Mouse (Mus musculus) limb, embryonic 14.5 days (tissue): ENCODE data around the gene Kmt2d. TPM values are rescaled to one million over a fixed set of nuclear protein-coding genes. Genes with fewer than 3 reads are reported as not detected.

Experiments used
- ATAC-seq: fragments of 200-750 bp; cut with Nextera tagmentation; 2 replicates; pipeline ENCODE4 v1.8.0; 2017; ENCODE audit warnings: low read depth, moderate number of reproducible peaks, moderate TSS enrichment; ENCODE audit not compliant: low FRiP score
- DNase-seq: peaks from one replicate; pipeline ENCODE4 v3.0.0-alpha.2; 2015; ENCODE audit warnings: low spot score
- H3K27ac ChIP-seq: fragments of 300-500 bp; sonication (generic); replicated peaks from 2 replicates; pipeline ENCODE4 v1.5.1; 2014; ENCODE audit warnings: low read depth, mild to moderate bottlenecking, low read length, moderate library complexity, mixed read lengths
- H3K27me3 ChIP-seq: fragments of 300-500 bp; sonication (generic); 2 replicates; pipeline ENCODE4 v1.6.1; 2014; ENCODE audit warnings: low read length, mixed read lengths; ENCODE audit not compliant: control insufficient read depth, insufficient read depth
- H3K36me3 ChIP-seq: fragments of 300-500 bp; sonication (generic); 2 replicates; pipeline ENCODE4 v1.6.1; 2014; ENCODE audit warnings: mild to moderate bottlenecking, low read length, moderate library complexity, mixed read lengths; ENCODE audit not compliant: control insufficient read depth, insufficient read depth
- H3K4me1 ChIP-seq: fragments of 300-500 bp; sonication (generic); 2 replicates; pipeline ENCODE4 v1.6.1; 2014; ENCODE audit warnings: antibody characterized with exemption, low read length, mixed read lengths; ENCODE audit not compliant: control insufficient read depth, insufficient read depth
- H3K4me2 ChIP-seq: fragments of 300-500 bp; sonication (generic); replicated peaks from 2 replicates; pipeline ENCODE4 v1.6.1; 2014; ENCODE audit warnings: low read depth, mild to moderate bottlenecking, low read length, moderate library complexity; ENCODE audit not compliant: severe bottlenecking
- H3K4me3 ChIP-seq: fragments of 300-500 bp; sonication (generic); replicated peaks from 2 replicates; pipeline ENCODE4 v1.5.1; 2014; ENCODE audit warnings: low read length
- H3K9ac ChIP-seq: fragments of 300-500 bp; sonication (generic); 2 replicates; pipeline ENCODE4 v1.6.1; 2014; ENCODE audit warnings: mild to moderate bottlenecking, low read depth, low read length, moderate library complexity; ENCODE audit not compliant: severe bottlenecking
- H3K9me3 ChIP-seq: fragments of 300-500 bp; sonication (generic); 2 replicates; pipeline ENCODE4 v1.6.1; 2016; ENCODE audit warnings: low read length; ENCODE audit not compliant: control insufficient read depth
- POLR2A ChIP-seq: fragments of 200-500 bp; IDR thresholded peaks from 2 replicates; pipeline ENCODE4 v1.8.0; 2012; ENCODE audit warnings: inconsistent platforms, mild to moderate bottlenecking, moderate library complexity, borderline replicate concordance; ENCODE audit not compliant: insufficient read depth, insufficient read length; ENCODE audit errors: extremely low read depth
- WGBS: fragments of 180-500 bp; shearing (Covaris S2); extraction: QIAGEN DNeasy Blood & Tissue Kit; methylation state at CpG from one replicate; pipeline ENCODE4 v1.1.7; 2014; 5-methylcytosine and 5-hydroxymethylcytosine counted together
- polyA plus RNA-seq, 2 experiments: library from polyadenylated mRNA; depleted of rRNA in 1 of 2; stranded (reverse) in 1 of 2; unstranded in 1 of 2; fragments of >200 nt; fragmentation: Nextera tagmentation in 1 of 2; extraction: Ambion mirVana in 1 of 2; gene quantifications; 2 replicates each; pipeline versions ENCODE4 v1.2.1 to v1.2.3; 2012 to 2014

Kmt2d gene
- polyA plus RNA-seq, 2 experiments: 16.7 to 27.1 TPM

DNA sequence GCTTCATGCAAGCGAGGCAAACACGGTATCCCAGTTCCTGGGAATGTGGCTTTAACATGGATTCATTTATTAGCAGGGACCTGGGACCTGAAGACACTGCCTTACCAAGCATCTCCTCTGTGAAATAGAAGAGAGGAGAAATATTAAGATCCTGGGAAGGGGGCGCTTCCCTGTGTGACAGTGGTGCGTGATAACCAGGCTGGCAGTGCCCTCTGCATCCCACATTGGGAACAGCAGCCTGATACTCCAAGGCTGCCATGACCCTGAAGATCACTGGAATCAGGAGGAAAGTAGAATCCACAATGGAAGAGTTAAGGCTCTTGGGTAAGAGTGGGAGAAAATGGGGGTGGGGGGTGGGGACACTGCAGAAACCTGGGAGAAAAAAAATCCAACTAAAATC, 83.1 kb downstream of the Kmt2d start:
- Histone ChIP-seq H3K27ac (no peak overlapping the region), H3K27me3 (peaks cover 57% of the 10 kb centered on the region), H3K4me3 (no peak overlapping the region), H3K4me2 (no peak overlapping the region), H3K9me3 (peaks cover 6% of the 10 kb centered on the region; the same call in 1 of the 2 replicates), H3K4me1 (0 out of 2 replicates have a peak, but pooled peaks cover 2% of the 10 kb centered on the region), H3K9ac (no peak overlapping the region), H3K36me3 (no peaks in the 10 kb centered on the region)
- TF ChIP-seq POLR2A: no peak
- DNase-seq: no peak
- no peak for ATAC-seq
- WGBS: 25% methylated on average over 4 of the region's 4 CpGs

- DNase-seq (no peak), ATAC-seq (no peak)
- Histone ChIP-seq H3K9ac (no peak overlapping the region), H3K9me3 (peaks cover 6% of the 10 kb centered on the region; the same call in 1 of the 2 replicates), H3K27me3 (peaks cover 55% of the 10 kb centered on the region), H3K36me3 (no peaks in the 10 kb centered on the region), H3K4me2 (no peak overlapping the region), H3K4me1 (0 out of 2 replicates have a peak, but pooled peaks cover 2% of the 10 kb centered on the region), H3K4me3 (no peak overlapping the region), H3K27ac (no peak overlapping the region)
- no peak for TF ChIP-seq POLR2A
- 37% methylated on average over 7 of the region's 7 CpGs for WGBS
Measured at GRCm38 (mm10) chr15:98785744-98786143, 85.3 kb downstream of the Kmt2d start.

Other genes with a start within 250 kb of the Kmt2d start
- gene Cacnb3, start 240.4 kb downstream of the Kmt2d start, polyA plus RNA-seq (2012; rRNA removed): 75.2 and 105 TPM in 2 replicates
- 33.9 and 40.8 TPM in 2 replicates for gene Cacnb3, start 240.4 kb downstream of the Kmt2d start, polyA plus RNA-seq (2014; fragmentation: Nextera tagmentation; extraction: Ambion mirVana)
- 47.0 and 54.0 TPM in 2 replicates for gene Ddx23, start 208.3 kb downstream of the Kmt2d start, polyA plus RNA-seq (2012; rRNA removed)
- 22.6 and 26.5 TPM in 2 replicates for gene Ddx23, start 208.3 kb downstream of the Kmt2d start, polyA plus RNA-seq (2014; fragmentation: Nextera tagmentation; extraction: Ambion mirVana)
- 1.1 and 1.5 TPM in 2 replicates for gene Rnd1, start 193.7 kb downstream of the Kmt2d start, polyA plus RNA-seq (2012; rRNA removed)
- 0.35 and 0.45 TPM in 2 replicates for gene Rnd1, start 193.7 kb downstream of the Kmt2d start, polyA plus RNA-seq (2014; fragmentation: Nextera tagmentation; extraction: Ambion mirVana)
- 0.48 and 0.55 TPM in 2 replicates for gene Ccdc65, start 163.0 kb downstream of the Kmt2d start, polyA plus RNA-seq (2012; rRNA removed)
- gene Ccdc65, start 163.0 kb downstream of the Kmt2d start, polyA plus RNA-seq (2014; fragmentation: Nextera tagmentation; extraction: Ambion mirVana): 0.40 and 0.87 TPM in 2 replicates
- 58.9 and 90.9 TPM in 2 replicates for gene Fkbp11, start 143.0 kb downstream of the Kmt2d start, polyA plus RNA-seq (2012; rRNA removed)
- 74.4 and 82.7 TPM in 2 replicates for gene Fkbp11, start 143.0 kb downstream of the Kmt2d start, polyA plus RNA-seq (2014; fragmentation: Nextera tagmentation; extraction: Ambion mirVana)
- 75.0 and 96.4 TPM in 2 replicates for gene Arf3, start 108.0 kb downstream of the Kmt2d start, polyA plus RNA-seq (2012; rRNA removed)
- 37.4 and 39.6 TPM in 2 replicates for gene Arf3, start 108.0 kb downstream of the Kmt2d start, polyA plus RNA-seq (2014; fragmentation: Nextera tagmentation; extraction: Ambion mirVana)
- 13.7 and 14.9 TPM in 2 replicates for gene Wnt10b, start 93.1 kb downstream of the Kmt2d start, polyA plus RNA-seq (2012; rRNA removed)
- gene Wnt10b, start 93.1 kb downstream of the Kmt2d start, polyA plus RNA-seq (2014; fragmentation: Nextera tagmentation; extraction: Ambion mirVana): 6.3 and 7.4 TPM in 2 replicates
- not detected in 2 replicates for gene Wnt1, start 81.3 kb downstream of the Kmt2d start, polyA plus RNA-seq (2012; rRNA removed)
- 0.08 TPM in 1 of 2 replicates, not detected in the other for gene Wnt1, start 81.3 kb downstream of the Kmt2d start, polyA plus RNA-seq (2014; fragmentation: Nextera tagmentation; extraction: Ambion mirVana)
- 0.44 and 0.59 TPM in 2 replicates for gene Ddn, start 61.7 kb downstream of the Kmt2d start, polyA plus RNA-seq (2012; rRNA removed)
- gene Ddn, start 61.7 kb downstream of the Kmt2d start, polyA plus RNA-seq (2014; fragmentation: Nextera tagmentation; extraction: Ambion mirVana): 0.14 TPM in 1 of 2 replicates, not detected in the other
- 93.1 and 93.7 TPM in 2 replicates for gene Prkag1, start 39.7 kb downstream of the Kmt2d start, polyA plus RNA-seq (2012; rRNA removed)
- gene Prkag1, start 39.7 kb downstream of the Kmt2d start, polyA plus RNA-seq (2014; fragmentation: Nextera tagmentation; extraction: Ambion mirVana): 81.3 and 82.3 TPM in 2 replicates
- gene Rhebl1, start 23.3 kb upstream of the Kmt2d start, polyA plus RNA-seq (2012; rRNA removed): 14.5 and 16.4 TPM in 2 replicates
- gene Rhebl1, start 23.3 kb upstream of the Kmt2d start, polyA plus RNA-seq (2014; fragmentation: Nextera tagmentation; extraction: Ambion mirVana): 12.0 and 13.8 TPM in 2 replicates
- gene Dhh, start 27.3 kb upstream of the Kmt2d start, polyA plus RNA-seq (2012; rRNA removed): 1.4 and 2.0 TPM in 2 replicates
- gene Dhh, start 27.3 kb upstream of the Kmt2d start, polyA plus RNA-seq (2014; fragmentation: Nextera tagmentation; extraction: Ambion mirVana): 0.72 and 1.1 TPM in 2 replicates
- 66.8 and 145 TPM in 2 replicates for gene Lmbr1l, start 47.0 kb upstream of the Kmt2d start, polyA plus RNA-seq (2012; rRNA removed)
- 5.5 and 7.8 TPM in 2 replicates for gene Lmbr1l, start 47.0 kb upstream of the Kmt2d start, polyA plus RNA-seq (2014; fragmentation: Nextera tagmentation; extraction: Ambion mirVana)
- gene Tuba1b, start 63.4 kb upstream of the Kmt2d start, polyA plus RNA-seq (2012; rRNA removed): 2,384 and 3,894 TPM in 2 replicates
- 1,587 and 1,605 TPM in 2 replicates for gene Tuba1b, start 63.4 kb upstream of the Kmt2d start, polyA plus RNA-seq (2014; fragmentation: Nextera tagmentation; extraction: Ambion mirVana)
- 15.1 and 159 TPM in 2 replicates for gene Gm49450, start 82.3 kb upstream of the Kmt2d start, polyA plus RNA-seq (2012; rRNA removed)
- not detected in 2 replicates for gene Gm49450, start 82.3 kb upstream of the Kmt2d start, polyA plus RNA-seq (2014; fragmentation: Nextera tagmentation; extraction: Ambion mirVana)
- 1,030 and 1,250 TPM in 2 replicates for gene Tuba1a, start 82.5 kb upstream of the Kmt2d start, polyA plus RNA-seq (2012; rRNA removed)
- 1,263 and 1,288 TPM in 2 replicates for gene Tuba1a, start 82.5 kb upstream of the Kmt2d start, polyA plus RNA-seq (2014; fragmentation: Nextera tagmentation; extraction: Ambion mirVana)
- gene Tuba1c, start 158.7 kb upstream of the Kmt2d start, polyA plus RNA-seq (2012; rRNA removed): 192 and 293 TPM in 2 replicates
- 150 and 162 TPM in 2 replicates for gene Tuba1c, start 158.7 kb upstream of the Kmt2d start, polyA plus RNA-seq (2014; fragmentation: Nextera tagmentation; extraction: Ambion mirVana)
- 2.7 and 4.2 TPM in 2 replicates for gene Prph, start 184.0 kb upstream of the Kmt2d start, polyA plus RNA-seq (2012; rRNA removed)
- gene Prph, start 184.0 kb upstream of the Kmt2d start, polyA plus RNA-seq (2014; fragmentation: Nextera tagmentation; extraction: Ambion mirVana): 1.3 and 1.7 TPM in 2 replicates
- gene Troap, start 203.4 kb upstream of the Kmt2d start, polyA plus RNA-seq (2012; rRNA removed): 41.5 and 51.3 TPM in 2 replicates
- 20.3 and 22.1 TPM in 2 replicates for gene Troap, start 203.4 kb upstream of the Kmt2d start, polyA plus RNA-seq (2014; fragmentation: Nextera tagmentation; extraction: Ambion mirVana)
- 0.13 TPM in 1 of 2 replicates, not detected in the other for gene C1ql4, start 216.6 kb upstream of the Kmt2d start, polyA plus RNA-seq (2012; rRNA removed)
- not detected in 2 replicates for gene C1ql4, start 216.6 kb upstream of the Kmt2d start, polyA plus RNA-seq (2014; fragmentation: Nextera tagmentation; extraction: Ambion mirVana)
- gene Dnajc22, start 222.0 kb upstream of the Kmt2d start, polyA plus RNA-seq (2012; rRNA removed): 0.87 and 1.7 TPM in 2 replicates
- gene Dnajc22, start 222.0 kb upstream of the Kmt2d start, polyA plus RNA-seq (2014; fragmentation: Nextera tagmentation; extraction: Ambion mirVana): 0.11 and 0.37 TPM in 2 replicates